Mouse (Mus musculus): Measurements from ENCODE around the gene Surf1. TPM values are rescaled to one million over a fixed set of nuclear protein-coding genes. Genes with fewer than 3 reads are reported as not detected.

Surf1 gene
- polyA plus RNA-seq, 1 experiment: 53.8 TPM

DNA sequence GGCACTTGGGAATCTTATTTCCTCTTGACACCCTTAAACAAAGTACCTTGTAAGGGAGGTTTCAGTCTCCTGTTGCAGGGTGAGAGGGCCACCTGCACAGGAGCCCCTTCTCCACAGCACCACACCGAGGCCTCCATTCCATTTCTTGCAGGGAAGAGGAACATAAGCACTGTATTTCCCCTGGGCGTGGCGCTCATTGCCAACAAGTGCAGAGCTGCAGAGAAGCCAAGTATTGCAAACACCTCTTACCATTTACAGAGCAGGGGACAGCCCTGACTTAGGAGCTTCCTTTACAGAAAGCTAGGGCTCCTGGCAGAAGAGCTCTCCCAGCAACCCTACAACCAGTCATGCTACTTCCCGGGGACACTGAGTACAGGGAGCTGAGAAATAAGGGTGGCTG is 35.9 kb upstream of the Surf1 start:
- Histone ChIP-seq H3K79me2 (ENCODE audit: control insufficient read depth, insufficient read depth) (no peaks in the 10 kb centered on the region), H3K36me3 (ENCODE audit: control insufficient read depth, insufficient read depth) (peaks cover 23% of the 10 kb centered on the region), H3K4me2 (ENCODE audit: low read depth) (no peak overlapping the region), H3ac (ENCODE audit: control insufficient read depth, insufficient read length) (no peak overlapping the region), H3K27me3 (ENCODE audit: control insufficient read depth, insufficient read depth, insufficient read length) (no peaks in the 10 kb centered on the region), H3K4me3 (no peak overlapping the region)
- TF ChIP-seq MYOD1 (IDR thresholded peaks at IDR 0.05; ENCODE audit: control insufficient read depth in 1 of 3, insufficient read length in 2 of 3, low read depth in 2 of 3) (no peak), TCF3 (IDR thresholded peaks at IDR 0.05; ENCODE audit: insufficient read length, low read depth) (no peak), MAX (IDR thresholded peaks at IDR 0.05; ENCODE audit: low read depth) (no peak), E2F4 (IDR thresholded peaks at IDR 0.05; ENCODE audit: insufficient read depth) (no peak), TCF12 (IDR thresholded peaks at IDR 0.05; ENCODE audit: insufficient read depth, poor library complexity, severe bottlenecking) (no peak), REST (IDR thresholded peaks at IDR 0.05; ENCODE audit: insufficient read depth, insufficient read length) (no peak), SRF (IDR thresholded peaks at IDR 0.05; ENCODE audit: control insufficient read depth, insufficient read length, low read depth) (no peak), CEBPB (IDR thresholded peaks at IDR 0.05; ENCODE audit: insufficient read depth, poor library complexity, severe bottlenecking) (no peak), POLR2AphosphoS2 (IDR thresholded peaks at IDR 0.05; ENCODE audit: insufficient read length, low read depth) (no peak), USF1 (IDR thresholded peaks at IDR 0.05; ENCODE audit: low read depth) (no peak), MYOG (IDR thresholded peaks at IDR 0.05; ENCODE audit: control insufficient read depth in 1 of 3, insufficient read depth in 1 of 3, insufficient read length in 2 of 3, low read depth in 2 of 3) (no peak), POLR2A (IDR thresholded peaks at IDR 0.05; ENCODE audit: insufficient read length, low read depth) (no peak)

DNA sequence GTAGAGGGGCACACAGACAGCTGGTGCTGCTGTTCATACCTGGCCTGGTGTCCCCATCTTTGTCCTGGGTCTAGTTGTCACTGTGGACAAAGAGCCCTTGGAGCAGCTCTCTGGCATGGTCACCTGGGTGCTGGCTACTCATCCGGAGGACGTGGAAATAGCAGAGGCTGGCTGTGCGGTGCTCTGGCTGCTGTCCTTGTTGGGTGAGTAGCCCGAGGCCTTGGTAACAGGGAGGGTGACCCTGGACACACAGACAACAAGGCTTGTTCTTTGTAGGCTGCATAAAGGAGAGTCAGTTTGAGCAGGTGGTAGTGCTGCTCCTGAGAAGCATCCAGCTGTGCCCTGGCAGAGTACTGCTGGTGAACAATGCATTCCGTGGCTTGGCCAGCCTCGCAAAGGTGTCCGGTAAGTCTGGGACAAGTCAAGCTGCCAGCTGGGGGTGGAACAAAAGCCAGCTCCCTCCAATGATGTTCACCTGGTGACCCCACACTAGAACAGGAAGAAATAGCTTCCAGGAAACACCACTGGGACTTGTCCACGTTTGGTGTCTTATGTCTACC is 35.1 kb upstream of the Surf1 start:
- no peak overlapping the region for H3K4me3 ChIP-seq
- H3ac ChIP-seq (ENCODE audit: control insufficient read depth, insufficient read length): no peak overlapping the region
- no peaks in the 10 kb centered on the region for H3K27me3 ChIP-seq (ENCODE audit: control insufficient read depth, insufficient read depth, insufficient read length)
- H3K4me2 ChIP-seq (ENCODE audit: low read depth): no peak overlapping the region
- TF ChIP-seq POLR2AphosphoS2 (IDR thresholded peaks at IDR 0.05; ENCODE audit: insufficient read length, low read depth) (peak; percentile 63), MAX (IDR thresholded peaks at IDR 0.05; ENCODE audit: low read depth) (no peak)
- H3K36me3 ChIP-seq (ENCODE audit: control insufficient read depth, insufficient read depth): peaks cover 15% of the 10 kb centered on the region
- H3K79me2 ChIP-seq (ENCODE audit: control insufficient read depth, insufficient read depth): no peaks in the 10 kb centered on the region

DNA sequence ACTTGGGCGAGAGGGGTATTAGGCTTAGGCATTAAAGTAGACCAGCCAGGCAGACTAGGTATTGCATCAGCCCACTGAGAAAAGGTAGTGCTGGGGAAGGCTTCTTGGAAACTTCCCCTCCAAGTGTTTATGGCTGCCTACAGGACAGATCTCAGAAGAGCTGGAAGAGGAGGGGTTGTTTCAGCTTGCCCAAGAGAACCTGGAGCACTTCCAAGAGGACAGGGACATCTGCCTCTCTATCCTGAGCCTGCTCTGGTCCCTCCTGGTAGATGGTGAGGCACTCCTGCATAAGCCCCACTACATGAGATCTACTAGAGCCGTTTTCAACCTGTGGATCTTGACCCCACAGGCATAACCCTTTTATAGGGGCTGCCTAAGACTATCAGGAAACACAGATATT is 34.1 kb upstream of the Surf1 start:
- Histone ChIP-seq H3ac (ENCODE audit: control insufficient read depth, insufficient read length) (no peak overlapping the region), H3K4me3 (no peak overlapping the region), H3K4me2 (ENCODE audit: low read depth) (no peak overlapping the region), H3K36me3 (ENCODE audit: control insufficient read depth, insufficient read depth) (peaks cover 5% of the 10 kb centered on the region), H3K79me2 (ENCODE audit: control insufficient read depth, insufficient read depth) (no peaks in the 10 kb centered on the region), H3K27me3 (ENCODE audit: control insufficient read depth, insufficient read depth, insufficient read length) (no peaks in the 10 kb centered on the region)
- TF ChIP-seq MYOD1 (IDR thresholded peaks at IDR 0.05; ENCODE audit: control insufficient read depth in 1 of 3, insufficient read length in 2 of 3, low read depth in 2 of 3) (no peak), USF1 (IDR thresholded peaks at IDR 0.05; ENCODE audit: low read depth) (no peak), TCF3 (IDR thresholded peaks at IDR 0.05; ENCODE audit: insufficient read length, low read depth) (no peak), MYOG (IDR thresholded peaks at IDR 0.05; ENCODE audit: control insufficient read depth in 1 of 3, insufficient read depth in 1 of 3, insufficient read length in 2 of 3, low read depth in 2 of 3) (no peak)

DNA sequence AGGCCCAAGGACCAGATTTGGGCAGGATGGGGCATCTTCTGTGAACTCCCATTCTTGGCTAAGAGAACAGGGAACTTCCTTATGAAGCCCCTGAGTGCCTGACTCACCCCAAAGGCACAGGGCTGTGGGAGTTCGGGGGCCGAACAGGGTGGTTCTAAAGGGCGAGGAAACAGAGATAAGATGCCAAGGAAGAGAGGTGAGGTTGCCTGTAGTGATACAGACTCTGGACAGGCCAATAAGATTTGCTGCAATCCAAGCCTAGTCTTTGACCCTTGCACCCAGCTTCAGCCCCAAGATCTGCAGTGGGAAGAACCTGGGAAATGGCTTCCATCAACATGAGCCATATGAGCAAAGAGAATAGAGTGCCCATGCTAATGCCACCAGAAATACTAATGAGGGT is 26.9 kb upstream of the Surf1 start:
- H3K4me2 ChIP-seq (ENCODE audit: low read depth): no peak overlapping the region
- TF ChIP-seq CEBPB (IDR thresholded peaks at IDR 0.05; ENCODE audit: insufficient read depth, poor library complexity, severe bottlenecking) (no peak), USF1 (IDR thresholded peaks at IDR 0.05; ENCODE audit: low read depth) (no peak), MYOG (IDR thresholded peaks at IDR 0.05; ENCODE audit: control insufficient read depth in 1 of 3, insufficient read depth in 1 of 3, insufficient read length in 2 of 3, low read depth in 2 of 3) (no peak), POLR2A (IDR thresholded peaks at IDR 0.05; ENCODE audit: insufficient read length, low read depth) (no peak), TCF12 (IDR thresholded peaks at IDR 0.05; ENCODE audit: insufficient read depth, poor library complexity, severe bottlenecking) (no peak), MYOD1 (IDR thresholded peaks at IDR 0.05; ENCODE audit: control insufficient read depth in 1 of 3, insufficient read length in 2 of 3, low read depth in 2 of 3) (no peak), POLR2AphosphoS2 (IDR thresholded peaks at IDR 0.05; ENCODE audit: insufficient read length, low read depth) (no peak), TCF3 (IDR thresholded peaks at IDR 0.05; ENCODE audit: insufficient read length, low read depth) (no peak), MAX (IDR thresholded peaks at IDR 0.05; ENCODE audit: low read depth) (no peak), E2F4 (IDR thresholded peaks at IDR 0.05; ENCODE audit: insufficient read depth) (no peak), REST (IDR thresholded peaks at IDR 0.05; ENCODE audit: insufficient read depth, insufficient read length) (no peak), SRF (IDR thresholded peaks at IDR 0.05; ENCODE audit: control insufficient read depth, insufficient read length, low read depth) (no peak)
- H3K36me3 ChIP-seq (ENCODE audit: control insufficient read depth, insufficient read depth): no peaks in the 10 kb centered on the region
- no peaks in the 10 kb centered on the region for H3K79me2 ChIP-seq (ENCODE audit: control insufficient read depth, insufficient read depth)
- no peak overlapping the region for H3ac ChIP-seq (ENCODE audit: control insufficient read depth, insufficient read length)
- H3K27me3 ChIP-seq (ENCODE audit: control insufficient read depth, insufficient read depth, insufficient read length): peaks cover 14% of the 10 kb centered on the region
- no peak overlapping the region for H3K4me3 ChIP-seq

DNA sequence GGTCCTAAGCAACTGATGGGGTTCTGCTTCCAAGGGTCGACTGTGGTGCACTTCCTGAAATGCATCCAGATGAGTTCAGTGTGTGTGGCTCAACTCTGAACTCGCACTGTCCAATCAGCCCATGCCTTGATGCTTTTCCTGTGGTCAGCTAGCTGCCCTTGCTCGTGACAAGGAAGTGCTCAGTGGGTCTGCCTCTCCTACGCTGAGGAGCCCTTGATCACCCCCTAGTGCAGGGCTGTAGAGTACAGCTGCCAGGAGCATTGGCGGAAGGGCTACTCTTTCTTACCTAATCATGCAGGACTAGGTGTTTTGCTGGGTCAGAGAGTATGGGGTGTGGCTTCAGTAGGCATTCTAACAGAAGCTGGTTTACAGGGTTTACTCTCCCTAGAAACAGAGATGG is 25.2 kb upstream of the Surf1 start:
- TF ChIP-seq REST (IDR thresholded peaks at IDR 0.05; ENCODE audit: insufficient read depth, insufficient read length) (no peak), USF1 (IDR thresholded peaks at IDR 0.05; ENCODE audit: low read depth) (no peak), TCF3 (IDR thresholded peaks at IDR 0.05; ENCODE audit: insufficient read length, low read depth) (no peak), MYOD1 (IDR thresholded peaks at IDR 0.05; ENCODE audit: control insufficient read depth in 1 of 3, insufficient read length in 2 of 3, low read depth in 2 of 3) (no peak), CEBPB (IDR thresholded peaks at IDR 0.05; ENCODE audit: insufficient read depth, poor library complexity, severe bottlenecking) (no peak), POLR2A (IDR thresholded peaks at IDR 0.05; ENCODE audit: insufficient read length, low read depth) (no peak), TCF12 (IDR thresholded peaks at IDR 0.05; ENCODE audit: insufficient read depth, poor library complexity, severe bottlenecking) (no peak), MAX (IDR thresholded peaks at IDR 0.05; ENCODE audit: low read depth) (no peak), MYOG (IDR thresholded peaks at IDR 0.05; ENCODE audit: control insufficient read depth in 1 of 3, insufficient read depth in 1 of 3, insufficient read length in 2 of 3, low read depth in 2 of 3) (no peak), POLR2AphosphoS2 (IDR thresholded peaks at IDR 0.05; ENCODE audit: insufficient read length, low read depth) (no peak), E2F4 (IDR thresholded peaks at IDR 0.05; ENCODE audit: insufficient read depth) (no peak)
- Histone ChIP-seq H3K27me3 (ENCODE audit: control insufficient read depth, insufficient read depth, insufficient read length) (peaks cover 14% of the 10 kb centered on the region), H3ac (ENCODE audit: control insufficient read depth, insufficient read length) (no peak overlapping the region), H3K4me3 (no peak overlapping the region), H3K4me2 (ENCODE audit: low read depth) (no peak overlapping the region), H3K36me3 (ENCODE audit: control insufficient read depth, insufficient read depth) (no peaks in the 10 kb centered on the region), H3K79me2 (ENCODE audit: control insufficient read depth, insufficient read depth) (no peaks in the 10 kb centered on the region)
